Mouse (Mus musculus): ENCODE measurements around the gene Tnks1bp1. TPM values are rescaled to one million over a fixed set of nuclear protein-coding genes. Genes with fewer than 3 reads are reported as not detected.

Gene Tnks1bp1
- polyA plus RNA-seq, 2 experiments = 17.0 to 85.9 TPM

DNA sequence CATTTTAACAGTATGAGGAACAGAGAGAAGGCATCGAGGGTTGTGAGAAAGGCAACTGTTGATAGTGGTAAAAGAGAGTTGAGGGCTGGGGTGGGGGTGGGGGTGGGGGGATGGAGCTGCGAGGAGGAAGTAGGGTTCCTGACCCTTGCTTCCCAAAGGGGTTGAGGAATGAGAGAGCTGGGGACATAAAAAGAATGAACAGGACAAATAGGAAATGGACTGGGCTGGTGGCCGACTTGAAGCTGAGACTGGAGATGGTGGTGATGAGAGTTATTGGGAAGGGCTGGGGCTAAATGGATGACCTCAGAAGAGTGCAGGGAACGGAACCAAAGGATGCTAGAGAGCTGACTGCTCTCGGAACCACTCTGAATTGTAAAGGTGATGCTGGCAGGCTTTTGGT, 8.9 kb downstream of the Tnks1bp1 start:
- 64% methylated on average over 5 of the region's 5 CpGs for WGBS
- no peak overlapping the region for H3K9ac ChIP-seq (ENCODE audit: low read depth, low read length, severe bottlenecking)

DNA sequence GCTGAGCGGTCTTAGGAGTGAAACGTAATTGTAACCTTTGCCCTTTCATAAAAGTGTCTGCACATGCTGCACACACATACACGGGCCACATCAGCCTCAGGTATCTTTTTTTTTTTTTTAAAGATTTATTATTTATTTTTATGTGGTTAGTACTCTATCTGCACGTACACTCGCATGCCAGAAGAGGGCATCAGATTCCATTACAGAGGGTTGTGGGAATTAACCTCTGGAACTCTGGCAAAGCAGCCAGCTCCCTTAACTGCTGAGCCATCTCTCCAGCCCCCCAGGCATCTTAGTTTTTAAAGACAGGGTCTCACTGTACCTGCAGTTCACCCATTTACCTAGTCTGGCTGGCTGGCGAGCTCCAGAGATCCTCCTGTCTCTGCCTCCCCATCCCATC, 11.9 kb downstream of the Tnks1bp1 start:
- H3K9ac ChIP-seq (ENCODE audit: low read depth, low read length, severe bottlenecking) = no peak overlapping the region
- no peak overlapping the region for H3K4me3 ChIP-seq (replicated peaks; ENCODE audit: low read length)

More for the DNA sequence above, 8.9 kb downstream of the Tnks1bp1 start:
- Histone ChIP-seq H3K36me3 (ENCODE audit: control insufficient read depth, insufficient read depth, low read length) (peaks cover 83% of the 10 kb centered on the region), H3K4me1 (ENCODE audit: control insufficient read depth, insufficient read depth, low read length) (peaks cover 15% of the 10 kb centered on the region), H3K4me2 (replicated peaks; ENCODE audit: low read depth, low read length, severe bottlenecking) (no peak overlapping the region), H3K4me3 (replicated peaks; ENCODE audit: low read length) (no peak overlapping the region), H3K27me3 (ENCODE audit: control insufficient read depth, insufficient read depth, low read length) (no peaks in the 10 kb centered on the region), H3K9me3 (ENCODE audit: control insufficient read depth, low read length) (no peaks in the 10 kb centered on the region), H3K27ac (replicated peaks; ENCODE audit: low read depth, low read length) (no peak overlapping the region)
- DNase-seq (ENCODE audit: low spot score) (no peak), ATAC-seq (ENCODE audit: low FRiP score, low read depth) (no peak)
- no peak for TF ChIP-seq POLR2A (IDR thresholded peaks at IDR 0.05; ENCODE audit: borderline replicate concordance, extremely low read depth, insufficient read depth, insufficient read length)

DNA sequence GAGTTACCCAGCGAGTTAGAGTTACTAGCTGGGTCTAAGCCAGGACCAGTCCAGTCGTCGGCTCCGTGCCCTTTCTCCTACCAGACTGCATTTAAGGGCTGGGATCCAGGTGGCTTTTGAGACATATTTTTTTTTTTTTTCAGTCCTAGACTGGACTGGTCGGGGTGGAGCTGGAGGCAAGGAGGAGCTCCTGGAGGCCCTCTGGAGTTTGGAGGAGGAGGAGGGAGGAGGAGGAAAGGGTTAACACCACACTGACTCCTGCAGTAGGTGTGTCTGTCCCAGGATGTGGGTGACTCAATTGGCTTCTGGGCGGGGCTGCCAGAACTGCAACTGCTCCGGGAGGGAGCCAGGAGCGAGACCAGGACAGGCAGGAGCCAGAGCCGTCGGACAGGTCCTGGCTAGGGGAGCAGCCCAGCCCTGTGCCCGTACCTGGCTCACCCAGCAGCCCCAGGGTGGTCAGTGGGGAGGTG, 12.8 kb downstream of the Tnks1bp1 start:
- no peaks in the 10 kb centered on the region for H3K27me3 ChIP-seq (ENCODE audit: control insufficient read depth, insufficient read depth, low read length)
- no peaks in the 10 kb centered on the region for H3K9me3 ChIP-seq (ENCODE audit: control insufficient read depth, low read length)
- peaks cover 15% of the 10 kb centered on the region for H3K4me1 ChIP-seq (ENCODE audit: control insufficient read depth, insufficient read depth, low read length)
- no peak for TF ChIP-seq POLR2A (IDR thresholded peaks at IDR 0.05; ENCODE audit: borderline replicate concordance, extremely low read depth, insufficient read depth, insufficient read length)
- WGBS = 2% methylated on average over 8 of the region's 11 CpGs
- ATAC-seq (ENCODE audit: low FRiP score, low read depth) = peak; percentile 83
- peak overlapping the region; percentile 75 for H3K4me2 ChIP-seq (replicated peaks; ENCODE audit: low read depth, low read length, severe bottlenecking)
- H3K9ac ChIP-seq (ENCODE audit: low read depth, low read length, severe bottlenecking) = peak overlapping the region; percentile 64
- peak; percentile 67 for DNase-seq (ENCODE audit: low spot score)
- peak overlapping the region; percentile 43 for H3K4me3 ChIP-seq (replicated peaks; ENCODE audit: low read length)
- H3K27ac ChIP-seq (replicated peaks; ENCODE audit: low read depth, low read length) = peak overlapping the region; percentile 82
- H3K36me3 ChIP-seq (ENCODE audit: control insufficient read depth, insufficient read depth, low read length) = peaks cover 76% of the 10 kb centered on the region

More for the DNA sequence above, 11.9 kb downstream of the Tnks1bp1 start:
- peak overlapping the region; percentile 82 for H3K27ac ChIP-seq (replicated peaks; ENCODE audit: low read depth, low read length)
- no peak for TF ChIP-seq POLR2A (IDR thresholded peaks at IDR 0.05; ENCODE audit: borderline replicate concordance, extremely low read depth, insufficient read depth, insufficient read length)
- DNase-seq (ENCODE audit: low spot score) (no peak), ATAC-seq (ENCODE audit: low FRiP score, low read depth) (no peak)
- peak overlapping the region; percentile 75; the same call in 1 of the 2 replicates for H3K4me2 ChIP-seq (replicated peaks; ENCODE audit: low read depth, low read length, severe bottlenecking)
- WGBS = 78% methylated on average over 6 of the region's 6 CpGs
- H3K4me1 ChIP-seq (ENCODE audit: control insufficient read depth, insufficient read depth, low read length) = peaks cover 15% of the 10 kb centered on the region
- H3K36me3 ChIP-seq (ENCODE audit: control insufficient read depth, insufficient read depth, low read length) = peaks cover 84% of the 10 kb centered on the region
- H3K27me3 ChIP-seq (ENCODE audit: control insufficient read depth, insufficient read depth, low read length) = no peaks in the 10 kb centered on the region
- no peaks in the 10 kb centered on the region for H3K9me3 ChIP-seq (ENCODE audit: control insufficient read depth, low read length)

DNA sequence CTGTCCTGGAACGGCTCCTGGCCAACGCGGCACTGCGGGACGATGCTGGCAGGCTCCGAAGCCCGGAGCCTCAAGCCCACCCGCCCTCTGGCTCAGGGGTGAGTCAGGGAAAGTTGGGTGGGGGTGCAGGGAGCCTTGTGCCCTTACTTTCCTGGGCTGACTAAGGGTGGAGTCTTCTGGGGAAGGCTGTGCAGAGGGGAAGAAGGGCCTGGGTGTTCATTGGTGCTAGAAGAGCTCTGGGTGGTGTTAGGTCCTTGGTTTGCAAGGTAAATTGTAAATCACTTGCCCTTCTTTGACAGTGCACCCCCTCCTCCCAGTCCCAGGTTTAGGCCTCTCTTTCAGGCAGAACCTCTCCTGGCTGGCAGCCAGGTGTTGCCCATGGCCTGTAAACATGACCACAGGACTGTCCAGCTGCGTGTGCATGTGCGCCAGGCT, 13.3 kb downstream of the Tnks1bp1 start:
- Histone ChIP-seq H3K27ac (replicated peaks; ENCODE audit: low read depth, low read length) (peak overlapping the region; percentile 82), H3K36me3 (ENCODE audit: control insufficient read depth, insufficient read depth, low read length) (peaks cover 71% of the 10 kb centered on the region), H3K27me3 (ENCODE audit: control insufficient read depth, insufficient read depth, low read length) (no peaks in the 10 kb centered on the region), H3K4me1 (ENCODE audit: control insufficient read depth, insufficient read depth, low read length) (peaks cover 15% of the 10 kb centered on the region), H3K4me3 (replicated peaks; ENCODE audit: low read length) (peak overlapping the region; percentile 43), H3K9ac (ENCODE audit: low read depth, low read length, severe bottlenecking) (peak overlapping the region; percentile 64), H3K4me2 (replicated peaks; ENCODE audit: low read depth, low read length, severe bottlenecking) (peak overlapping the region; percentile 75), H3K9me3 (ENCODE audit: control insufficient read depth, low read length) (no peaks in the 10 kb centered on the region)
- WGBS = 12% methylated on average over 10 of the region's 10 CpGs
- ATAC-seq (ENCODE audit: low FRiP score, low read depth) (no peak), DNase-seq (ENCODE audit: low spot score) (no peak)
- TF ChIP-seq POLR2A (IDR thresholded peaks at IDR 0.05; ENCODE audit: borderline replicate concordance, extremely low read depth, insufficient read depth, insufficient read length) = no peak

DNA sequence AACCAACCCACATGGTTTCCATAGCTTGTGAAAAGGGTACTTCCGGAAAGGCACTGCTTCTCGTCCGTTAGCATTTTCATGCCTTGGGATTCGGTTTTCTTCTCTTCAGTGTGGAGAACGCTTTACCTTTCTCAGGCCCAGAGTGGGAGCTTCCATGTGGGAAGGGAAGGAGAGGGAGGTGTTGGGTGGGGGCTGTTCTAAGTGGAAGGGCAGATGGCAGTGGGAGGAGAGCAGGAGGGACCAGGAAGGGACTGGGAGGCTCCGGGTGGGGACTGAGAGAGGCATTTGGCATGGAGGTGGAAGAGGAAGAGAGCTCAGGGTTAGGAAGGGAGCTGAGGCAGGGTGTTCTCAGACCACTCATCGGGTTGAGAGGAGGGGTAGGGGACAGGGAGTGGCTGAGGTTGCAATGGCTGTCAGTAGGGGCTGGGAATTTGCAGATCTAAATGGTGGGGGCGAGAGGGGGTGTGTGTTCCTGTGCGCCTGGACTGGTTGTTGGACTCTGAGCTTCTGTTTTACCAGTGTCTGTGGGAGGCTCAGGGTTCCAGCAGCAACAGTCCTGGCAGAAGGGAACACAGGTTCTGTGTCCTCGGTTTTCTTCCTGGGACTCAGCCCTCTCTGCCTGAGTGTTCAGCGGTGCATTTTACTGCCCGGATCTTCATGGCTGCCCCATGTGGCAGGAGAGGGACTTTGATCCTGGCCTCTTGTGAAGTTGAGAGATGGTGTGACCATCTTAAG, 17.5 kb downstream of the Tnks1bp1 start:
- Histone ChIP-seq H3K27ac (replicated peaks; ENCODE audit: low read depth, low read length) (no peak overlapping the region), H3K9ac (ENCODE audit: low read depth, low read length, severe bottlenecking) (peak overlapping the region; percentile 13; the same call in 1 of the 2 replicates), H3K27me3 (ENCODE audit: control insufficient read depth, insufficient read depth, low read length) (no peaks in the 10 kb centered on the region), H3K4me3 (replicated peaks; ENCODE audit: low read length) (no peak overlapping the region), H3K36me3 (ENCODE audit: control insufficient read depth, insufficient read depth, low read length) (peaks cover 38% of the 10 kb centered on the region), H3K4me2 (replicated peaks; ENCODE audit: low read depth, low read length, severe bottlenecking) (no peak overlapping the region), H3K4me1 (ENCODE audit: control insufficient read depth, insufficient read depth, low read length) (peaks cover 17% of the 10 kb centered on the region), H3K9me3 (ENCODE audit: control insufficient read depth, low read length) (no peaks in the 10 kb centered on the region)
- 60% methylated on average over 12 of the region's 12 CpGs for WGBS
- DNase-seq (ENCODE audit: low spot score) (no peak), ATAC-seq (ENCODE audit: low FRiP score, low read depth) (no peak)
- TF ChIP-seq POLR2A (IDR thresholded peaks at IDR 0.05; ENCODE audit: borderline replicate concordance, extremely low read depth, insufficient read depth, insufficient read length) = no peak

All from limb, embryonic 14.5 days (tissue).